Mouse (Mus musculus) neutrophil, adult 59 days (primary cell): ENCODE measurements around the gene Chrne. TPM values are rescaled to one million over a fixed set of nuclear protein-coding genes. Genes with fewer than 3 reads are reported as not detected.

Experiments
- total RNA-seq, 2 experiments: library from RNA; stranded (reverse); gene quantifications; 1 replicate in 1 of 2; 2 replicates in 1 of 2; pipeline ENCODE4 v1.2.4; 2023

Chrne gene
- total RNA-seq, result not detected

GRCm38 (mm10) chr11:70619101-70619500 is at the start of gene Chrne:
Chrne (minus strand) TSS chr11:70619216.

GRCm38 (mm10) chr11:70656964-70657363 is 37.9 kb upstream of the Chrne start, which contains the start of gene Eno3:
Eno3 (plus strand) TSS chr11:70657202.

GRCm38 (mm10) chr11:70654198-70654922 is 35.3 kb upstream of the Chrne start, which contains the start of gene Pfn1:
Pfn1 (minus strand) TSS chr11:70654644.

GRCm38 (mm10) chr11:70646691-70647650 is 28.0 kb upstream of the Chrne start, which contains the start of the genes Rnf167 and Slc25a11:
Rnf167 (plus strand) TSS chr11:70647235.
Slc25a11 (minus strand) TSS chr11:70647479.

GRCm38 (mm10) chr11:70638714-70639278 is 19.8 kb upstream of the Chrne start, which contains the start of gene Gp1ba:
Gp1ba (plus strand) TSS chr11:70639122.

GRCm38 (mm10) chr11:70615516-70616093 is 3.4 kb downstream of the Chrne start, which contains the start of gene 4930544D05Rik:
4930544D05Rik (plus strand) TSS chr11:70615848.

Other genes starting within 250 kb of the Chrne start
- 10 to 100 TPM; 15.8 to 16.2 TPM for gene Pelp1, start 209.2 kb downstream of the Chrne start, total RNA-seq
- 100 to 1,000 TPM; 841 to 909 TPM for gene Arrb2, start 186.6 kb downstream of the Chrne start, total RNA-seq
- gene Med11, start 167.3 kb downstream of the Chrne start, total RNA-seq, result 10 to 100 TPM; 23.3 to 28.4 TPM
- under 1 TPM; 0.16 to 0.44 TPM for gene Zmynd15, start 159.8 kb downstream of the Chrne start, total RNA-seq
- 1 to 10 TPM; 1.5 to 1.9 TPM for gene Cxcl16, start 159.2 kb downstream of the Chrne start, total RNA-seq
- gene Tm4sf5, start 114.0 kb downstream of the Chrne start, total RNA-seq, result not detected
- not detected for gene Vmo1, start 104.6 kb downstream of the Chrne start, total RNA-seq
- not detected for gene Gltpd2, start 100.0 kb downstream of the Chrne start, total RNA-seq
- gene Psmb6, start 93.8 kb downstream of the Chrne start, total RNA-seq, result 10 to 100 TPM; 91.6 to 92.5 TPM
- not detected for gene Gm40193, start 86.3 kb downstream of the Chrne start, total RNA-seq
- 1 to 10 TPM; 2.3 to 4.0 TPM for gene Pld2, start 79.2 kb downstream of the Chrne start, total RNA-seq
- 10 to 100 TPM; 31.6 to 35.9 TPM for gene Mink1, start 56.3 kb downstream of the Chrne start, total RNA-seq
- not detected for gene 4930544D05Rik, start 3.4 kb downstream of the Chrne start, total RNA-seq
- 1 to 10 TPM; 1.1 to 1.3 TPM for gene Gp1ba, start 19.9 kb upstream of the Chrne start, total RNA-seq
- gene Rnf167, start 28.0 kb upstream of the Chrne start, total RNA-seq, result 100 to 1,000 TPM; 141 to 154 TPM
- gene Slc25a11, start 28.3 kb upstream of the Chrne start, total RNA-seq, result 10 to 100 TPM; 80.5 to 86.2 TPM
- gene Pfn1, start 35.4 kb upstream of the Chrne start, total RNA-seq, result 1,000 to 10,000 TPM; 2,042 to 2,066 TPM
- 10 to 100 TPM in 1 of 2 experiments, 1 to 10 TPM in 1; 7.2 to 10.3 TPM for gene Eno3, start 38.0 kb upstream of the Chrne start, total RNA-seq
- 10 to 100 TPM; 34.2 to 42.2 TPM for gene Spag7, start 50.2 kb upstream of the Chrne start, total RNA-seq
- gene Camta2, start 68.9 kb upstream of the Chrne start, total RNA-seq, result 10 to 100 TPM; 57.3 to 61.5 TPM
- gene Inca1, start 80.9 kb upstream of the Chrne start, total RNA-seq, result not detected
- 10 to 100 TPM; 26.3 to 33.0 TPM for gene Kif1c, start 81.3 kb upstream of the Chrne start, total RNA-seq
- under 1 TPM; 0.77 to 0.89 TPM for gene Zfp3, start 145.0 kb upstream of the Chrne start, total RNA-seq
- gene Scimp, start 193.4 kb upstream of the Chrne start, total RNA-seq, result under 1 TPM; 0.44 to 0.53 TPM
- 10 to 100 TPM; 13.0 to 13.2 TPM for gene Rabep1, start 225.6 kb upstream of the Chrne start, total RNA-seq